Mouse (Mus musculus) CD4-positive, CD25-positive, alpha-beta regulatory T cell (primary cell): ENCODE measurements around the gene Blcap. TPM values are rescaled to one million over a fixed set of nuclear protein-coding genes. Genes with fewer than 3 reads are reported as not detected.

Source experiments
- polyA plus RNA-seq: library from polyadenylated mRNA; unstranded; fragments of 100-300 nt; shearing (Covaris generic); gene quantifications from one replicate; pipeline ENCODE4 v1.2.1, GENCODE M21; 2017

Gene Blcap
- polyA plus RNA-seq = 15.7 TPM

GRCm38 (mm10) chr2:157571224-157571832 is at the start of gene Blcap:
Gene Blcap (minus strand): TSS chr2:157571274.

GRCm38 (mm10) chr2:157559858-157560257 is 11.2 kb downstream of the Blcap start, which contains the start of gene Nnat:
Gene Nnat (plus strand): TSS chr2:157560078.

Other genes starting within 250 kb of the Blcap start
- gene Ghrh, start 223.8 kb downstream of the Blcap start, polyA plus RNA-seq = not detected
- gene Manbal, start 203.7 kb downstream of the Blcap start, polyA plus RNA-seq = 48.5 TPM
- 5.6 TPM for gene Src, start 152.8 kb downstream of the Blcap start, polyA plus RNA-seq
- 0.20 TPM for gene Nnat, start 11.2 kb downstream of the Blcap start, polyA plus RNA-seq
- gene Ctnnbl1, start 166.1 kb upstream of the Blcap start, polyA plus RNA-seq = 101 TPM